Mouse (Mus musculus) G1E (cell line): Measurements from ENCODE around the gene Fcrlb. TPM values are rescaled to one million over a fixed set of nuclear protein-coding genes. Genes with fewer than 3 reads are reported as not detected.

ENCODE experiments used
- ATAC-seq: 2 replicates; pipeline ENCODE4 v1.8.0; 2016; ENCODE audit warnings: mild to moderate bottlenecking; ENCODE audit not compliant: insufficient number of reproducible peaks, poor library complexity, low FRiP score, severe bottlenecking; ENCODE audit errors: extremely low read depth
- DNase-seq: peaks from one replicate; pipeline ENCODE4 v3.0.0; 2012; ENCODE audit warnings: low spot score
- H3K27me3 ChIP-seq: 2 replicates; pipeline ENCODE4 v1.6.1; 2012; ENCODE audit warnings: mild to moderate bottlenecking, low read length, inconsistent platforms; ENCODE audit not compliant: insufficient read depth
- H3K36me3 ChIP-seq: replicated peaks from 2 replicates; pipeline ENCODE3; 2012; ENCODE audit warnings: mild to moderate bottlenecking, inconsistent platforms
- H3K4me1 ChIP-seq: 2 replicates; pipeline ENCODE4 v1.6.1; 2012; ENCODE audit warnings: low read depth, low read length, inconsistent platforms, mixed read lengths; ENCODE audit not compliant: insufficient read depth
- H3K4me3 ChIP-seq: 2 replicates; pipeline ENCODE4 v1.5.1; 2012; ENCODE audit warnings: low read depth, mild to moderate bottlenecking, inconsistent platforms, low read length, moderate library complexity, mixed read lengths
- H3K9me3 ChIP-seq: replicated peaks from 2 replicates; pipeline ENCODE4 v1.6.1; 2012; ENCODE audit warnings: inconsistent platforms
- CTCF ChIP-seq: IDR thresholded peaks from 2 replicates; pipeline ENCODE4 v1.5.1; 2012; ENCODE audit warnings: low read depth, low read length, inconsistent platforms, mixed read lengths
- GATA1 ChIP-seq: IDR thresholded peaks from 2 replicates; pipeline ENCODE4 v1.6.1; 2012; ENCODE audit warnings: borderline replicate concordance, low read length, inconsistent platforms, mixed read lengths
- GATA2 ChIP-seq: IDR thresholded peaks from 2 replicates; pipeline ENCODE4 v1.6.1; 2012; ENCODE audit warnings: low read depth, low read length, inconsistent platforms, borderline replicate concordance
- POLR2AphosphoS5 ChIP-seq: IDR thresholded peaks from 2 replicates; pipeline ENCODE4 v1.6.1; 2012; ENCODE audit warnings: low read depth, low read length, inconsistent platforms; ENCODE audit not compliant: insufficient replicate concordance
- TAL1 ChIP-seq: conservative IDR thresholded peaks from 2 replicates; pipeline ENCODE4 v1.6.1; 2012; ENCODE audit warnings: low read depth, low read length, inconsistent platforms, mixed read lengths
- polyA plus RNA-seq: library from polyadenylated mRNA; stranded (reverse); fragments of >175 nt; gene quantifications from 2 replicates; pipeline ENCODE4 v1.2.3, GENCODE M21; 2012
- total RNA-seq, 2 experiments: library from RNA; stranded (forward) in 1 of 2; stranded (reverse) in 1 of 2; fragments of 200-1000 nt in 1 of 2; fragments of >200 nt in 1 of 2; fragmentation: Nextera tagmentation in 1 of 2; gene quantifications; 2 replicates each; pipeline ENCODE4 v1.2.3; 2014 to 2017

Fcrlb gene
- total and polyA plus RNA-seq, 3 experiments, result not detected

DNA sequence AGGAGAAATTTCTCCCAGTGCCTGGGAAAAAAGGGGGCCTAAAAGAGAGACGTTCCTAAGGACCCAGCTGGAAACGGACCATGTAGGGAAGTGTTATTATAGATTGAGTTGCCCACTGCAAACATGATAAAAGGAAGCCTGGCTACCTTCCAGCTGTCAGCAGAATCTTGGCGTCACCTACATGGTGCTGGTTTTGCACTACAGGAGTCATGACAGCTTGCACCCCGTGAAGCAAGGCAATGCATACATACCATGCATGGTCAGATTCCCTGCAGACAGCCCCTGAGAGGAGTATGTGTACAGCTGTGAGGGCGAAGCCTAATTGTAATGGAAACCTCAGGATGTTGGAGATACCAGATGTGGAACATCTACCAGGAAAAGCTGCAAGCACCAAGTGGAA is 2.9 kb upstream of the Fcrlb start:
- ATAC-seq, result no peak
- no peak for DNase-seq
- Histone ChIP-seq H3K27me3 (peaks cover 35% of the 10 kb centered on the region), H3K4me1 (no peaks in the 10 kb centered on the region; the same call in 1 of the 2 replicates), H3K36me3 (no peaks in the 10 kb centered on the region), H3K4me3 (no peak overlapping the region), H3K9me3 (no peaks in the 10 kb centered on the region)
- no peak for TF ChIP-seq GATA1
- TF ChIP-seq TAL1, result no peak
- TF ChIP-seq POLR2AphosphoS5, result no peak
- no peak for TF ChIP-seq GATA2
- no peak for TF ChIP-seq CTCF

GRCm38 (mm10) chr1:170911907-170912660 is 657 bp downstream of the Fcrlb start:
- Histone ChIP-seq H3K36me3 (no peaks in the 10 kb centered on the region), H3K9me3 (peaks cover 10% of the 10 kb centered on the region), H3K27me3 (peaks cover 43% of the 10 kb centered on the region), H3K4me3 (no peak overlapping the region), H3K4me1 (no peaks in the 10 kb centered on the region; the same call in 1 of the 2 replicates)
- no peak for ATAC-seq
- no peak for TF ChIP-seq GATA1
- no peak for TF ChIP-seq CTCF
- DNase-seq, result no peak

GRCm38 (mm10) chr1:170908341-170908740 is 4.4 kb downstream of the Fcrlb start:
- H3K9me3 ChIP-seq, result peaks cover 10% of the 10 kb centered on the region
- TF ChIP-seq POLR2AphosphoS5, result no peak
- no peak for TF ChIP-seq CTCF
- no peak for TF ChIP-seq GATA2
- TF ChIP-seq GATA1, result no peak
- TF ChIP-seq TAL1, result no peak
- ATAC-seq (no peak), DNase-seq (no peak)
- H3K4me3 ChIP-seq, result no peak overlapping the region
- H3K4me1 ChIP-seq, result no peaks in the 10 kb centered on the region; the same call in 1 of the 2 replicates
- peaks cover 36% of the 10 kb centered on the region for H3K27me3 ChIP-seq
- no peaks in the 10 kb centered on the region for H3K36me3 ChIP-seq

DNA sequence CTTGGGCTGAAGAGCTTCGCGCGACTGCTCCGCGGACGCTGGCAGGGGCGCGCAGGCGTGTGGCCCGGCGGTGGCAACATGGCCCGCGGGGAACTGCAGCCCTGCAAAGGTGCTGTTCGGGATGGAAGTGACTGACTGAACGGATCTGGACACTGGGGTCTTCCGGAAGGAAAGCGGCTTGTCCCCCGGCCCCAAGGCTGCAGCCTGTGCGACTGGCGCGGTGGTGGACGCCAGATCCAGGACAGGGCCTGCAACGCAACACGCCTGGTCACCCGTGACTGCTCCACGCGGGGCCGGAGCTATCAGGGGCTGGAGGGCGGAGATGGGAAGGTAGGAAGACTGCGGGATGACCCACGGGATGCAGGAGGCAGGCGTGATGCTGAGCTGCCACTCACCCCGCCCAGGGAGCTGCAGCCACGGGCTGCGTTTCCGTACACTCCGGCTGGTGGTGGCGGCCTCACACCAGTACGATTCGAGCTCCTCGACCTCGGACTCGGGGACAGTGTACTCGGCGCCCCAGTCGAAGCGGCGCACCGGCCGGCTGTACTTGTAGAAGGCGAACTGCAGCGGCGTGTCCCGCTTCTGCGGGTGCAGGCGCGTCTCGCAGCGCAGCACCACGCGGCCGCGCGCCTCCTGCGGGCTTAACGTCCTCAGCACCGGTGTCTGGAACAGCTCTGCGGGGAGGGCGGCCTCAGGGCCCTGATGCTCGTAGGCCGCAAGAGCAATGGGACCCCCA is 5.1 kb downstream of the Fcrlb start:
- no peaks in the 10 kb centered on the region for H3K36me3 ChIP-seq
- no peak overlapping the region for H3K4me3 ChIP-seq
- peaks cover 10% of the 10 kb centered on the region for H3K9me3 ChIP-seq
- no peaks in the 10 kb centered on the region; the same call in 1 of the 2 replicates for H3K4me1 ChIP-seq
- peaks cover 29% of the 10 kb centered on the region for H3K27me3 ChIP-seq
- ATAC-seq (no peak), DNase-seq (no peak)
- TF ChIP-seq CTCF, result no peak
- no peak for TF ChIP-seq POLR2AphosphoS5
- TF ChIP-seq GATA1, result no peak
- no peak for TF ChIP-seq TAL1
- no peak for TF ChIP-seq GATA2

- peaks cover 25% of the 10 kb centered on the region for H3K27me3 ChIP-seq
- no peak overlapping the region for H3K4me3 ChIP-seq
- ATAC-seq (no peak), DNase-seq (no peak)
- peaks cover 10% of the 10 kb centered on the region for H3K9me3 ChIP-seq
- H3K4me1 ChIP-seq, result peaks cover 2% of the 10 kb centered on the region
- TF ChIP-seq GATA2, result no peak
- no peak for TF ChIP-seq GATA1
- TF ChIP-seq CTCF, result no peak
- no peak for TF ChIP-seq POLR2AphosphoS5
- TF ChIP-seq TAL1, result no peak
- H3K36me3 ChIP-seq, result no peaks in the 10 kb centered on the region
Measured at GRCm38 (mm10) chr1:170907111-170907455, 5.7 kb downstream of the Fcrlb start.

GRCm38 (mm10) chr1:170903485-170903884 is 9.3 kb downstream of the Fcrlb start:
- no peak for ATAC-seq
- Histone ChIP-seq H3K4me1 (peaks cover 25% of the 10 kb centered on the region), H3K27me3 (peaks cover 14% of the 10 kb centered on the region), H3K9me3 (peaks cover 8% of the 10 kb centered on the region), H3K36me3 (no peaks in the 10 kb centered on the region), H3K4me3 (no peak overlapping the region)
- no peak for DNase-seq
- TF ChIP-seq CTCF (no peak), GATA1 (no peak), TAL1 (no peak), GATA2 (no peak), POLR2AphosphoS5 (no peak)
